Mouse (Mus musculus) spleen, adult 18-20 months (tissue): ENCODE measurements around the gene Smug1.
A peak's percentile ranks its signal among the peaks of the same experiment; 100 is the strongest.

Experiments used
- DNase-seq, 2 experiments: peaks; one replicate each; pipeline ENCODE4 v3.0.0; 2022; ENCODE audit warnings: mixed read lengths in 2 of 2

Gene Smug1

GRCm38 (mm10) chr15:103176874-103177421 lies 10.1 kb upstream of the Smug1 start:
- peak; percentile 73 to 94 for DNase-seq

DNA sequence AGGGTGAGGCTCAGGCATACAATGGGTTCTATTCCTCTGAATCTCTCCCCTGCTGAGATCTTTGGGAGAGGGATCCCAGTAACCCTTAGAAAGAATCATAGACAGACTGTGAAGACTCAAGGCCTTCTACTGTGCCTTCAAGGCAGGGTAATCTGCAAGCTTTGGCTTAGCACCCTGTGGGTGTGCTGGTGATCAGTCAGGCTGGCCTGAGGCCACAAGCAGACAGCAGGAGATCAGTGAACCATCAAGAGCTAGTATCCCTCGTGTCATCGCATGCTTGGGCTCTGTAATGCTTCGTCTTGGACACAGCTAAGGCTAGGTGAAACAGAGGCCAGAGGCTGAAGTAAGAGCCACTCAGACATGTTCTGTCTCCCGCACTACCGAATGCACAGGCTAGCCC lies 6.4 kb upstream of the Smug1 start:
- DNase-seq: no peak

- DNase-seq: peak in 1 of 2 experiments; percentile 62
These were observed 5.6 kb upstream of the Smug1 start for GRCm38 (mm10) chr15:103172537-103172936.

DNA sequence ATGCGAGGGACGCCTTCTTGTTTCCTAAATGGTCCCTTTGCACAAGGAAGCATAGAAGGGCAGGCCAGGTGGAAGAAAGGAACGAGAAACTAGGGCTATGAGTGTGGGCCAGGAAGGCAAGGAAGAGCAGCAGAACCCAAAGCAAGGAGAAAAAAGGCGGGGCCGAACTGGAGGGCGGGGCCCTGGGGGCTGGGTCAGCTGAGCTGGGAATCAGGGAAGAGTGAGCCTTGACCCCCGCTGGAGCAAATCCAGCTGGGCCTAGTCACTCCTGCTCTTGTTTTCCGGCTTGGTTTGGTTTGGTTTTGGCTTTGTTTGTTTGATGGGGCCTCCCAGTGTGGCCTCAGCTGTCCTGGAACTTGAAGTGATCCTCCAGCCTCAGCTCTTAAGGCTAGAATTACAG lies 4.4 kb upstream of the Smug1 start:
- no peak for DNase-seq

DNA sequence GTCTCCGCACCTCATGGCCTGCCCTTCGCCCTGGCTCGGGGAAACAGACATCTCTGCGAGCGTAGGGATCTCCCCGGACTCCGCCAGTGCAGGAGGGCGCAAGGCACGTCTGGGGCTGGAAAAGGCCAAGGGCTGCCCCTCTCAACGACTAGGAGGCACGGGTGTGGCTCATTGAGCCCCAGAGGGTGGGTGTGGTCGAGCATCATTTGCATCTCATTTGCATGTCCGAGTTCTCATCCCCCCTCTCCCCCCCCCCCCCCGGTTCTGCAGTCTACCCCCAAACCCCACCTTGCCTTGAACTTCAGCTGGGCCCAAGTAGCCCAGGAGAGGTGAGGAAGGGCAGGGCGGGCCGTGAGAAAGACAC lies 3.4 kb upstream of the Smug1 start:
- no peak for DNase-seq

GRCm38 (mm10) chr15:103169612-103170315 lies 2.9 kb upstream of the Smug1 start:
- no peak for DNase-seq

DNA sequence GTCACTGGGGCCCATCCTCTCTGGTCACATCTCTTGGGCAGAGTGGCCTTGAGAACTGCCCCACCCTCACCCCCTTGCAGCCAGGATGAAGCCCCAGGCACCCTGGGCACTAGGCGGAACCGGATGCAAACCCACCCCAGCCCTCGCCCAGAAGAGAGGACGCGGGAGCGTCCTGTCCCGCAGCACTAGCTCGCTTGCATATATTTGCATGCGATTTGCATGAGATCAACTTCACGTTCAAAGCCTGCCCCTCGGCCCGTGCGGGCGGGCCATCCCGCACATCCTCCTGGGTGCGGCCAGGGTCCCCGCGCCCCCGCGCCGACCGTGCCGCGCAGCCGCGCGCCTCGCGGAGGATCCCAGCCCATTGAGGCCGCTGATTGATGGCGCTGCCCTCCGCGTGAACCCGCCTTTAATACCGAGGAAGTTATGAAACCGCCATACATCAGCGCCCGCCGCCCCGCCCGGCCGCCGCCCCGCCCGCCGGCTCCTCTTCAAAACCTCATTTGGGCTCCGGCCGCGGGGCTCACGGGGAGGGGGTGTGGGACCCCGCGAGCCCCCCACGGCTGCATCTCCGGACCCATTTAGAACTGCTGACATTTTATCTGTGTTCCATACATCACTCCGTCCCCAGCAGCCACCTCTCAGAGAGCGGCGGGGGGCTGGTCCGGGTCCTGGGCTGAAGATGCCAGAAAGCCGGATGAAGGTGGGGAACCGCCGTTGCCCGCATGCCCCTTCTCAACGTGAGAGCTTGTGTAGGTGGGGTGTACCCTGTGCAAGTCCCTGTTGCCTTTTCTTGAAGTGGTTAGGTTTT lies 2.1 kb upstream of the Smug1 start:
- peak; percentile 33 to 60 for DNase-seq

- DNase-seq: no peak
These were observed 894 bp upstream of the Smug1 start for GRCm38 (mm10) chr15:103167786-103168185.

DNA sequence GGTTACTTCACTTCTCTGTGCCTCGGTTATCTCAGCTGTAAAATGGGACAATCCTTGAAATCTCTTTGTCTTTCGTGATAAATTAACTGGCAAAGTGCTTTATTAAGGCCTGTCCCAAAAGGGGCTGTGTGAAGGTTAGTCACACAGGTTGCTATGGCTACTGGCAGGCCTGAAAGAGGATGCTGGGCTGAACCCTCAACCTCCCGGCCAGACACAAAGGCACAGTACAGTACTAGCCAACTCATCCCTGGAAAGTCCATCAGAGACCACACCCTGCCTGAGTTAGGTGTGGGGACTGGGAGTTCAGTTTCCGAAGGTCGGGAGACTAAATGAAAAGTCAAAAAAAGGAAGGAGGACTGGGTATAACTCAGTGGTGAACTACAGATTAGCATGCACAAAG lies 968 bp downstream of the Smug1 start:
- DNase-seq: no peak

DNA sequence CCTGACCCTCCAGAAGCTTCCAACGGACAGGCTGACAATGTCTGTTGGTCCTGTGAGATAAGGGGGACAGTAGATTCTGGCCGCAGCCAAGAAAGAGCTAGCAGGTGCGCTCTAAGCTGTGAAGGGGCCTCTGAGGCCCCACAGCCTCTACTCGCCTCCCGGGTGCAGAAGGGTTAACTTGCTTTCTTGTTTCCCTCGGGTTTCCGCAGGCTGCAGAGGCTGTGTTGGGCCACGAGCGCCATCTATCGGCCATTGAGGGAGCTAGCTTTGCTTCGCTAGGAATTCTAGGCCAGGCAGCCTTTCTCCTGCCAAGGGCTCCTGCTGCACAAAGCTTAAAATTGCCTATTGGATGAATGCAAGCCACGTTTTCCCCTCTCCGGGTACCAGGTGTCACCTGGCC lies 1.5 kb downstream of the Smug1 start:
- DNase-seq: peak; percentile 61 to 80

DNA sequence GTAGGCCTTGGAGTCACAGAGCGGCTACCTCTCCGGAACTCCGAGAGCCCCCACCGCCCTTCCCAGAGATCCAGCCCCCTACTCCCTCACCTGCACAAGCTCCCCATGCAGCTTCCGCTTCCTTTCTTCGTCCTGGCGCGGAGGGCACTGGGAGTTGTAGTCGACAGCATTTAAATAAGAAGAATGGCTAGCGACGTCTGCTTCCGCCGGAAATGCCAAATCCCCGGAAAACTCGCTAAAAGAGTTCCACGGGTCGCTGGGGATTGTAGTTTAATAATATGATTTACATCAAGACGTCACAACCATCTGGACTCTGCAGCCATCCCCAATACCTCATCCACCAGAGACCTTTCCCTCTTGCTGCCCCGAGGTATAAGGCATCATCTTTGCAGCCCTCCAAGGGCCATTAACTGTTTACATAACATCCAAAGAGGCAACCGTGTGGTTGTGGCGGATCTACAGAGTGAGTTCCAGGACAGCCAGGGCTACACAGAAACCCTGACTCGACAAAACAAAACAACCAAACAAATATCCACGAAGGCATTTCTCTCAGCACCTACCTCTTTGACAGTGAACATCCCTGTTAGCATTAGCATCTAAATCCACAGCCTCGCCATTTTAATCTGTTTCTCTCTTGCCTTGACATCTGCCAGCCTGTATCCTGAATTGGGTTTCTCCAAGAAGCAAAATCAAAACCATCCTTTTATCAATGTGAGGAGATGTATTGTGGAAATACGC lies 3.5 kb downstream of the Smug1 start:
- peak; percentile 76 to 80 for DNase-seq

DNA sequence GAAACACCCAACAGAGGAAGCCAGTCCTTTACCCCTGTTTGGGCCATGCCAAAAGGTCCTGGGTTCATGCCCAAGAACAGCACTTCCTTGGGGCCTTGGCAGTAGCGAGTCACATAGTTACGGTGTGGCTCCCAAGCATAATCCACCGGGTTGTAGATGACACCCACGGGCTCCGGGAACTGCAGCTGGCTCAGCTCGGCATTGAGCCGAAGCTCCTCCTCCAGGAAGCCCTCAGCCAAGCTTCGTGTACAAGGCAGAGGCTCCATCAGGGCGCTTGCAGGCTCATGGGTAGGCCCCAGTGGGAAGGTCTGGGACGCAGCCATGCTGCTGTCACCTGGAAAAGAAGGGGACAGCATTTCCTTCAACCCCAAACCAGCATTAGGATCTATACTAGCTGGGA lies 9.3 kb downstream of the Smug1 start:
- no peak for DNase-seq

DNA sequence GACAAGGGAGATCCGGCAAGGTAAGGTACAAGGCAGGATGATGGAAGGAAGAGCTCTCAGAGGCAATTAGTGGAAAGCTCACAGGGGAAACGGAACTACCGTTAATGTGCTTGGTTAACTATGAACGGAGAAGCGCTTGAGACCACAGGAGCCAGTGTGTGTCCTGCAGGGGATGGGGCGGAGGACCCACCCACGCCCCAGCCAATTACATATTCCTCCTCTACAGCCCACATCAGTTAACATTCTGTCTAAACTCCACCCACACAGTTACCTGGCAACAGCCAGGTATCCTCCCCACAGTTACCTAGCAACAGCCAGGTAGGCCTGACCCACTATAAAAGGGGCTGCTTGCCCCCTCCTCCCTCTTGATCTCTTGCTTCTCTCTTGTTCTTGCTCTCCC lies 10.0 kb downstream of the Smug1 start:
- no peak for DNase-seq

GRCm38 (mm10) chr15:103155366-103156321 lies 11.2 kb downstream of the Smug1 start:
- no peak for DNase-seq

DNA sequence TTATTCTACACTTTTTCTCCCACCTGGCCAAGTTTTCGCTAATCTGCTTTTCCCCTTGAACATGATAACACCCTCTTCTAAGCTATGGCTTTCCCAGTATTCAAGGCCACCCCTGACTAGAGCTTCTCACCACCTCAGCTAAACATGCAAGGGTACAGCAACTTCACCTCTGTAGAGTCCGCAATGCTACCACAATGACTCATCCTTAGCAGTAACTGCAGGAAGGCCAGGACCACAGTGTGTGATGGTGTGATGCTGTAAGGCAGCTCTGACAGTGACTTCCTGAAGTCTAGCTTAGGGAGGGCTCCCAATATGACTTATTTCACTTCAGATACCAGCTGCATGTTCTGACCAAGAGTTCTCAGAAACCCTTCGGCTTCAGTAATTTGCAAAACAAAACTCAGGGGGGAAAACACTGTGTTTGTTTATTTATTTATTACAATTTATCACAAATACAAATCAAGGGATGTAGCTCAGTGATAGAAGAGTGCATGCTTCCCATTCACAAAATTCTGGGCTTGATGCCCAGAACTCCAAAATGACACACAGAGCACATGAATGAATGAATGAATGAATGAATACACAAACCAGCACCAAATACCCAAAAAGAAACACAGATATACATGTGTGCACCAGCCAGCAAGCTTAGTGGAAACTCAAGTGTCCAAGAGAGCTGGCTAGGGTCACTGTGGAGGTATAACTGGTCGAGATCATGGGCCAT lies 13.8 kb downstream of the Smug1 start:
- DNase-seq: no peak

DNA sequence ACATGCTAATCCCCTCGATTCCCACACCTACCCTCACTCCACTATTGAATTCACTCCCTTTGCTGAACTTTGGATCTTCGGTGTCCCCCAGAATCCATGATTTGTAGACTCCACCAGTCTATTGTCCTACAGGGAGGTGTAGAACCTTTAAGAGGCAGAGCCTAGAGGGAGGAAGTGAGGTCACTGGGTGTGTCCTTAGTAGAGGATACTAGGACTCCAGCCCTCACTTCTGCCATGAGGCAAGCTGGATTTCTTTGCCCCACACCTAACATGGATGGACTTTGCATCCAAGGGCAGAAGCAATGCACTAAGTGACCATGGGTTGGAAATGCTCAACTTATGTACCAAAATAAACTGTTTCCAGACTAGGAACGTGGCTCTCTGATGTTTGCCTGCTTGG lies 14.5 kb downstream of the Smug1 start:
- no peak for DNase-seq

GRCm38 (mm10) chr15:103147779-103148178 lies 19.1 kb downstream of the Smug1 start:
- no peak for DNase-seq

DNA sequence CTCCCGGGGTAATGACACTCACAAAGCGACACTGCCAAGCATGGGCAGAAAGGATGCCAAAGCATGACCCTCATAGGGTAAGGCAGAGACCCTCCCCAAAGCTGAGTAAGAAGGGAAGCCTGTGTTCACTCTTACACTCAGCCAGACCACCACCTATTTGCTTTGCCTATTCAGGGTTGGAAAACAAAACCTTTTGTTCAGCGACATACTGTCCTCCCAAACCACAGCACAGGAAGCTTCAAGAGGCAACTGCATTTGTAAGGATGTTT lies 19.5 kb downstream of the Smug1 start:
- no peak for DNase-seq

GRCm38 (mm10) chr15:103146627-103147421 lies 20.1 kb downstream of the Smug1 start:
- no peak for DNase-seq

DNA sequence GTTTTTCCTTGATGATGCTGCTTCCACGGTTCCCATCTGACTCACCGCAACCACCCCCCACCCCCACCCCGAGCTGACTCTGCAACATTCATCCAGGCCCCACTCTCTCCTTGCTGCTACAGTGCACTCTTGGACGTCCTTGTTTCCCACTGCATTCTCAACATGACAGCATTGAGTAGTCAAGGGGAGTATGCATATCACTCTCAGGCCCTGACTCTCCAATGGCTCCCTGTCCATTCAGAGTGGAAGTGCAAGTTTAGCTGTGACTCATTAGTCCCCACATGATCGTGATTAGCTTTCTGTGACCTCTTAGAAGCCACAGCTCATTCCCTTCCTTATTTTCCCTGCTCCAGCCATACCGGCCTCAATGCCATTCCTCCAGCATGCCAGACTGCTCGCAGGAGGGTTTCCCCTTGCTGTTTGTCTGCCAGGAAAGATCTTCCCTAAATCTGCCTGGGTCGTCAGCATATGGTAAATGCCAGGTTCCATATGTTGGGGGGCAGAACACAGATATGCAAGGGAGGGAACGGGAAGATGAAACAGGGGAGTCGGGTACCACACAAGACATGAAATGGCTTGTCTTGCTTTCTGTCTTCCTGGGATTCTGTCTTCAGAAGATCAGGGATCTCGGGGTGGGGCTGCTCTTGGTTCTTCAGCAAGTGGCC lies 21.1 kb downstream of the Smug1 start:
- no peak for DNase-seq
